Mouse (Mus musculus): ENCODE data around the gene Pdcd5.

DNA sequence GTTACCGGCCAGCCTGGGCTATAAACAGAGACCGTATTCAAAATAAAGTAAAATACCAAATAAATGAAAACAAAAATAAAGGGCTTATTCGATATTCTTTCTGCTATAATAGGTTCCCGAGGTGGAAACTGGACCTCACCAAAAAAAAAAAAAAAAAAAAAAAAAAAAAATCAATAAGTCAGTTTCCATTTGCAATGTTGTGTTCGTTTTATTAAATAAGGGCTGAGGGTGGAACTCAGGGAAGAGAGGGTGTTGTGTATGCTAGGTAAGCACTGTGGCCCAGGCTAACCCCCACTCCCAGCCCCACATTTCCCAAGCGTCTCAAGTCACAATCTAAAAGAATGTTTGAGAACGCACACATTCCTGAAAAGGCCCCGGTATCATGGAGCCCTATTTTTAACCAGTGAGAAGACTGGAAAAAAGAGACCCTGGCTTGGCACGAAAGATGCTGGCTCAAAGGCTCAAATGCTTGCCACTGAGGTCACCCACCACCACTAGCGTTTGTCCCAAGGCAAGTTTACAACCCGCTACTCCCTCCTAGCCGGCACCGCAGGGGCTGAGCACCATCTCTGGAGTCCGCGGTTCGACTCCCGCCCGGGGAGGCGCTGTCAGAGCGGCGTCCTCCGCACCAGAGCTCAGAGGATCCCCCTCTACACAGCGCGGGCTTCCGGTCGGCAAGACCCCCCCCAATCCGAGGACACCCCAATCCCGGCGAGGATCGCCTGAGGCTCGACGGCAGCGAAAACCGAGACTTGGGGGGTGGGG is 822 bp downstream of the Pdcd5 start:
- TF ChIP-seq CTCF (IDR thresholded peaks at IDR 0.05; ENCODE audit: low read depth) (0 out of 2 replicates have a peak, but pooled peaks have one; percentile 10), EP300 (IDR thresholded peaks at IDR 0.05; ENCODE audit: low read depth) (no peak)

Data from liver, postnatal 0 days (tissue).